Mouse (Mus musculus) 3134 (cell line): ENCODE results near the gene Ccdc171.
"Not testable (repeated sequence)": the region's sequence is repeated elsewhere in the genome, so short reads cannot be mapped to it uniquely, and the experiment has no call there.

Source experiments
- DNase-seq: peaks from one replicate; pipeline ENCODE4 v3.0.0-alpha.2; 2011; ENCODE audit warnings: low spot score; ENCODE audit not compliant: insufficient read length; ENCODE audit errors: extremely low read depth

Ccdc171 gene

GRCm38 (mm10) chr4:83524456-83524842 lies 896 bp upstream of the Ccdc171 start:
- DNase-seq: no peak

- DNase-seq: no peak
These were observed 328 bp downstream of the Ccdc171 start for GRCm38 (mm10) chr4:83525690-83526055.

GRCm38 (mm10) chr4:83526270-83526987 lies 1.1 kb downstream of the Ccdc171 start:
- no peak for DNase-seq

- DNase-seq: no peak
These were observed 1.6 kb downstream of the Ccdc171 start for GRCm38 (mm10) chr4:83526988-83527334.

GRCm38 (mm10) chr4:83527921-83528320 lies 2.6 kb downstream of the Ccdc171 start:
- DNase-seq: peak; percentile 34

GRCm38 (mm10) chr4:83530060-83530459 lies 4.7 kb downstream of the Ccdc171 start:
- DNase-seq: not testable (repeated sequence)

GRCm38 (mm10) chr4:83533168-83533911 lies 8.0 kb downstream of the Ccdc171 start:
- no peak for DNase-seq

GRCm38 (mm10) chr4:83534024-83534423 lies 8.7 kb downstream of the Ccdc171 start:
- no peak for DNase-seq

GRCm38 (mm10) chr4:83549501-83549900 lies 24.2 kb downstream of the Ccdc171 start:
- DNase-seq: no peak

GRCm38 (mm10) chr4:83567190-83568113 lies 42.1 kb downstream of the Ccdc171 start:
- no peak for DNase-seq

- not testable (repeated sequence) for DNase-seq
These were observed 42.8 kb downstream of the Ccdc171 start for GRCm38 (mm10) chr4:83568145-83568544.

- DNase-seq: peak; percentile 12
These were observed 45.2 kb downstream of the Ccdc171 start for GRCm38 (mm10) chr4:83570569-83570968.

- no peak for DNase-seq
These were observed 45.7 kb downstream of the Ccdc171 start for GRCm38 (mm10) chr4:83571033-83571432.

- no peak for DNase-seq
These were observed 47.2 kb downstream of the Ccdc171 start for GRCm38 (mm10) chr4:83572521-83572920.

- no peak for DNase-seq
These were observed 51.0 kb downstream of the Ccdc171 start for GRCm38 (mm10) chr4:83576315-83576714.

GRCm38 (mm10) chr4:83580157-83580556 lies 54.8 kb downstream of the Ccdc171 start:
- no peak for DNase-seq

- no peak for DNase-seq
These were observed 62.2 kb downstream of the Ccdc171 start for GRCm38 (mm10) chr4:83587563-83587962.

GRCm38 (mm10) chr4:83596486-83596885 lies 71.1 kb downstream of the Ccdc171 start:
- DNase-seq: peak; percentile 30

GRCm38 (mm10) chr4:83611111-83611510 lies 85.8 kb downstream of the Ccdc171 start:
- no peak for DNase-seq

GRCm38 (mm10) chr4:83623021-83623711 lies 97.8 kb downstream of the Ccdc171 start:
- peak; percentile 79 for DNase-seq

GRCm38 (mm10) chr4:83623732-83624131 lies 98.4 kb downstream of the Ccdc171 start:
- no peak for DNase-seq
